Mouse (Mus musculus): ENCODE measurements around the gene Traf7. TPM values are rescaled to one million over a fixed set of nuclear protein-coding genes. Genes with fewer than 3 reads are reported as not detected.

The Traf7 gene
- polyA plus RNA-seq, 1 experiment from 2014 or later = 32.9 TPM

DNA sequence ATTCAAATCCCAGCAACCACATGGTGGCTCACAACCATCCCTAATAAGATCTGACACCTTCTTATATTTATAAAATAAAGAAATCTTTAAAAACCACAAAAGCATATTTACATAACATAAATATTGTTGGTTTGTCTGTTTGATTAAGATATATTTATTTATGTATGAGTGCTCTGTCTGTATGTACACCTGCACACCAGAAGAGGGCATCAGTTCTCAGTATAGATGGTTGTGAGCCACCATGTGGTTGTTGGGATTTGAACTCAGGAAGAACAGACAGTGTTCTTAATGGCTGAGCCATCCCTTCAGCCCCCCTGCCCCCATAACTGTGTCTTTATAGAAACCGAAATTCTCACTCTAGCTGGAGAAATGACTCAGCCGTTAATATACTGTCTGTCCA is 17.5 kb upstream of the Traf7 start:
- Histone ChIP-seq H3K4me1 (replicated peaks) (peaks cover 25% of the 10 kb centered on the region), H3K9ac (no peak overlapping the region), H3K36me3 (replicated peaks) (no peaks in the 10 kb centered on the region), H3K9me3 (replicated peaks) (no peaks in the 10 kb centered on the region), H3K4me2 (no peak overlapping the region), H3K27me3 (peaks cover 8% of the 10 kb centered on the region; the same call in 1 of the 2 replicates), H3K4me3 (replicated peaks) (no peak overlapping the region), H3K27ac (replicated peaks) (no peak overlapping the region)
- WGBS (ENCODE audit: insufficient replicate concordance) = 58% methylated on average over 2 of the region's 2 CpGs
- ATAC-seq (ENCODE audit: insufficient read depth) = no peak

DNA sequence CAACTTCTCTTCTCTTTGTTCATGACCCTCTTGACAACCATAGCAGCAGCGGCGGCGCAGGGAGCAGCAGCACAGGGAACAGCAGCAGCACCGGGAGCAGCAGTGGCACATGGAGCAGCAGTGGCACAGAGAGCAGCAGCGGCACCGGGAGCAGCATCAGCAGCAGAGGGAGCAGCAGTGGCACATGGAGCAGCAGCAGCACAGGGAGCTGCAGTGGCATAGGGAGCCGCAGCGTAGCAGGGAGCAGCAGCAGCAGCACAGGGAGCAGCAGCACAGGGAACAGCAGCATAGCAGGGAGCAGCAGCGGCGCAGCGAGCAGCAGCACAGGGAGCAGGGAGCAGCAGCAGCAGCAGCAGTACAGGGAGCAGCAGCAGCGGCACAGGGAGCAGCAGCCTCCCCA is 16.9 kb upstream of the Traf7 start:
- H3K9ac ChIP-seq = no peak overlapping the region
- 40% methylated on average over 12 of the region's 12 CpGs for WGBS (ENCODE audit: insufficient replicate concordance)

DNA sequence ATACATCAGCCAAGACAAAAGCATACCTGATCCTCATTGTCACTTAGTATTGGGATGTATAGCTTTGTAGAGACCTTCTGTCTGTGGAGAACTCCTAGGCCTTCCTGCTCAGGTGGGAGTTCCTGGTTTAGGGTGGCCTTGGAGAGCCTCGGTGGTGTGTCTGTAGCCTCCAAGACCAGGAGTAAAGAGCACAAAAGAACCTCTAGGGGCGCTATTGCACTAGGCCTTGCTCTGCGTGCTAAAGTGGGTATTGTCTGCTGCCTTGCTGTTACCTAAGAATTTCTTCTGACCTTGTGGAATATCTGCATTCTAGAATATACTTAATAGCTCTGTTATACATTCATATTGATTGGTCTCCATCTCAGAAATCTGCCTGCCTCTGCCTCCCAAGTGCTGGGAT is 12.6 kb upstream of the Traf7 start:
- H3K4me3 ChIP-seq (replicated peaks) = no peak overlapping the region
- H3K27me3 ChIP-seq = peaks cover 13% of the 10 kb centered on the region; the same call in 1 of the 2 replicates
- no peaks in the 10 kb centered on the region for H3K36me3 ChIP-seq (replicated peaks)
- peak; percentile 57; the same call in 1 of the 2 replicates for ATAC-seq (ENCODE audit: insufficient read depth)
- 6% methylated on average over 3 of the region's 3 CpGs for WGBS (ENCODE audit: insufficient replicate concordance)
- H3K4me1 ChIP-seq (replicated peaks) = 0 out of 2 replicates have a peak, but pooled peaks cover 5% of the 10 kb centered on the region
- no peak overlapping the region for H3K4me2 ChIP-seq
- H3K9ac ChIP-seq = no peak overlapping the region
- no peak overlapping the region for H3K27ac ChIP-seq (replicated peaks)
- no peaks in the 10 kb centered on the region for H3K9me3 ChIP-seq (replicated peaks)

More for the DNA sequence above, 16.9 kb upstream of the Traf7 start:
- H3K27ac ChIP-seq (replicated peaks) = no peak overlapping the region
- H3K4me2 ChIP-seq = no peak overlapping the region
- H3K36me3 ChIP-seq (replicated peaks) = no peaks in the 10 kb centered on the region
- no peaks in the 10 kb centered on the region for H3K9me3 ChIP-seq (replicated peaks)
- peaks cover 8% of the 10 kb centered on the region; the same call in 1 of the 2 replicates for H3K27me3 ChIP-seq
- peaks cover 22% of the 10 kb centered on the region for H3K4me1 ChIP-seq (replicated peaks)
- no peak for ATAC-seq (ENCODE audit: insufficient read depth)
- no peak overlapping the region for H3K4me3 ChIP-seq (replicated peaks)

DNA sequence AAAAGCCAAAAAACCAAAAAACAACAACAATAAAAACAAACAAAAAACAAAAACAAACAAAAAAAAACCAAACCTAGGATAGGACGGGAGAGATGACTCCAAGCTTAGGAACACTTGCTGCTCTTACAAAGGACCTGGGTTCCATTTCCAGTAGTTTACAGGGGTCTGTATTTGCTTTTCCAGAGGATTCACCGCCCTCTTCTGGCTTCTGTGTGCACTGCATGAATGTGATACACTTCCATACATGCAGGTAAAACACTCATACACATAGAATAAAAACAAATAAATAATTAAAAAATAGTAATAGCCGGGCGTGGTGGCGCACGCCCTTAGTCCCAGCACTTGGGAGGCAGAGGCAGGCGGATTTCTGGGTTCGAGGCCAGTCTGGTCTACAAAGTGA is 11.2 kb upstream of the Traf7 start:
- H3K4me3 ChIP-seq (replicated peaks) = no peak overlapping the region
- no peaks in the 10 kb centered on the region for H3K36me3 ChIP-seq (replicated peaks)
- no peak overlapping the region for H3K9ac ChIP-seq
- no peak overlapping the region for H3K27ac ChIP-seq (replicated peaks)
- no peak for ATAC-seq (ENCODE audit: insufficient read depth)
- 48% methylated on average over 8 of the region's 8 CpGs for WGBS (ENCODE audit: insufficient replicate concordance)
- H3K9me3 ChIP-seq (replicated peaks) = no peaks in the 10 kb centered on the region
- H3K4me1 ChIP-seq (replicated peaks) = peaks cover 6% of the 10 kb centered on the region
- H3K4me2 ChIP-seq = no peak overlapping the region
- peaks cover 5% of the 10 kb centered on the region; the same call in 1 of the 2 replicates for H3K27me3 ChIP-seq

DNA sequence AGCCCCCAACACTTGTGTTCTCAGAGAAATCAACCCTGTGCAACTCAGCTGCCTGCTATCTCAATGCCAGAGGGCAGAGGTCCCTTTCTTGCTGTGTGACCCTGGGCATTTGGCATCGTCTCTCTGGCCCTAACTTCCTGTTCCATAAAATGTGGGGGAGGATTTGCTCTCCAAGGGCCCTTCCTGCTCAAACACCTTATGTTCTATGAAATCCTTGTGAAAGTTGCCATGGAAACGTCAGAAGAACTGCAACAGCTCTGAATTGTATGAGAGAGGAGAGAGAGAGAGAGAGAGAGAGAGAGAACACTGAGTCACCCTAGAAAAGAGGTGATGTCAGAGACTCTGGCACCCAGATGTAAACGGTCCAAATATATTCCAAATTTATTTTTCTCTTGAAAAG is 9.8 kb upstream of the Traf7 start:
- ATAC-seq (ENCODE audit: insufficient read depth) = no peak
- Histone ChIP-seq H3K27me3 (peaks cover 5% of the 10 kb centered on the region; the same call in 1 of the 2 replicates), H3K27ac (replicated peaks) (no peak overlapping the region), H3K36me3 (replicated peaks) (no peaks in the 10 kb centered on the region), H3K9ac (no peak overlapping the region), H3K4me3 (replicated peaks) (no peak overlapping the region), H3K9me3 (replicated peaks) (no peaks in the 10 kb centered on the region), H3K4me2 (no peak overlapping the region), H3K4me1 (replicated peaks) (peaks cover 20% of the 10 kb centered on the region)
- 37% methylated on average over 3 of the region's 3 CpGs for WGBS (ENCODE audit: insufficient replicate concordance)

DNA sequence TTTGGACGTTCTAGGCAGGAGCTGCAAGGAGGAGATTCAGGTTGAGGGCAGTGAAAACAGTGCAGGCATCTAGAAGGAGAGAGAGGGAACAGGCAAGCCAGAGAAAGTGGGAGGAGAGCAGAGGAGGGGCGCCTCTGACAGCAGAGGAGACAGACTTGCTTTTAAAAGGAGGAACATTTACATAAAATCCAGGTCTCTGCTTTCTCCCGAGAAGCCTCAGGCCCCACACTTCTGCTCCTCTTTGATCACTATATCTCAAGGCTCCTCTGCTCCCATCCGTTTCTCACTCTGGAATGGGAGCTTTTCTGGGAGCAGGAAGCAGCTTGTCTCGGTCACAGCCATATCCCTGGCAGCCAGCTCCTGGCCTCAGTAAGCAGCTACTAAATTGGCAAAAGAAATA is 7.6 kb upstream of the Traf7 start:
- Histone ChIP-seq H3K4me3 (replicated peaks) (no peak overlapping the region), H3K4me1 (replicated peaks) (peaks cover 37% of the 10 kb centered on the region), H3K9ac (no peak overlapping the region), H3K27ac (replicated peaks) (no peak overlapping the region), H3K27me3 (peaks cover 5% of the 10 kb centered on the region; the same call in 1 of the 2 replicates), H3K4me2 (no peak overlapping the region), H3K9me3 (replicated peaks) (no peaks in the 10 kb centered on the region), H3K36me3 (replicated peaks) (peaks cover 7% of the 10 kb centered on the region; the same call in 1 of the 2 replicates)
- no peak for ATAC-seq (ENCODE audit: insufficient read depth)
- 55% methylated on average over 5 of the region's 5 CpGs for WGBS (ENCODE audit: insufficient replicate concordance)

DNA sequence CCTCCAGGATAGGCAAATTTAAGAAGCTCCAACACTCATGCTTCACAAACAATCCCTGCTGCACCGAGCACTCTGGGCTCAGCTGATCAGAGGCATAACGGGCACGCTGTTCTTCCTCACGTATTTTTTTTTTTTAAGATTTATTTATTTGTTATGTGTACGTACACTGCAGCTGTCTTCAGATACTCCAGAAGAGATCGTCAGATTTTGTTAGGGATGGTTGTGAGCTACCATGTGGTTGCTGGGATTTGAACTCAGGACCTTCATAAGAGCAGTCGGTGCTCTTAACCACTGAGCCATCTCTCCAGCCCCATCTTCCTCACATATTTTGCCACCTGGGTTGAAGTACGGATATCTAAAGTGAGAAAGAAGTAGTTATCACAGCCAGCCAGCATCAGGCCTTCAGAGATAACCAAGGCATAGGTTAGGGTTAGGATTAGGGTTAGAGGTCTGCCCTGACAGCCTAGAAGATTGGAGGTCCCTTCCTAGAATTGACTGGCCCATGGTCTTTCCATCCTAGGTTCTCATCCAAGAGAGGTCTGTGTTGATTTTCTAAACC is 6.5 kb upstream of the Traf7 start, which contains the start of gene Rab26:
Rab26 (minus strand) TSS at position 51 of the 559 bp plus-strand sequence.
- Histone ChIP-seq H3K4me1 (replicated peaks) (peaks cover 43% of the 10 kb centered on the region), H3K36me3 (replicated peaks) (peaks cover 18% of the 10 kb centered on the region; the same call in 1 of the 2 replicates), H3K4me2 (peak within 1 kb of the TSS; percentile 93), H3K9ac (peak within 1 kb of the TSS; percentile 50), H3K4me3 (replicated peaks) (peak within 1 kb of the TSS; percentile 59), H3K27me3 (peaks cover 5% of the 10 kb centered on the region; the same call in 1 of the 2 replicates), H3K9me3 (replicated peaks) (no peaks in the 10 kb centered on the region), H3K27ac (replicated peaks) (no peak within 1 kb of the TSS)
- no peak for ATAC-seq (ENCODE audit: insufficient read depth)
- 47% methylated on average over 8 of the region's 8 CpGs for WGBS (ENCODE audit: insufficient replicate concordance)

DNA sequence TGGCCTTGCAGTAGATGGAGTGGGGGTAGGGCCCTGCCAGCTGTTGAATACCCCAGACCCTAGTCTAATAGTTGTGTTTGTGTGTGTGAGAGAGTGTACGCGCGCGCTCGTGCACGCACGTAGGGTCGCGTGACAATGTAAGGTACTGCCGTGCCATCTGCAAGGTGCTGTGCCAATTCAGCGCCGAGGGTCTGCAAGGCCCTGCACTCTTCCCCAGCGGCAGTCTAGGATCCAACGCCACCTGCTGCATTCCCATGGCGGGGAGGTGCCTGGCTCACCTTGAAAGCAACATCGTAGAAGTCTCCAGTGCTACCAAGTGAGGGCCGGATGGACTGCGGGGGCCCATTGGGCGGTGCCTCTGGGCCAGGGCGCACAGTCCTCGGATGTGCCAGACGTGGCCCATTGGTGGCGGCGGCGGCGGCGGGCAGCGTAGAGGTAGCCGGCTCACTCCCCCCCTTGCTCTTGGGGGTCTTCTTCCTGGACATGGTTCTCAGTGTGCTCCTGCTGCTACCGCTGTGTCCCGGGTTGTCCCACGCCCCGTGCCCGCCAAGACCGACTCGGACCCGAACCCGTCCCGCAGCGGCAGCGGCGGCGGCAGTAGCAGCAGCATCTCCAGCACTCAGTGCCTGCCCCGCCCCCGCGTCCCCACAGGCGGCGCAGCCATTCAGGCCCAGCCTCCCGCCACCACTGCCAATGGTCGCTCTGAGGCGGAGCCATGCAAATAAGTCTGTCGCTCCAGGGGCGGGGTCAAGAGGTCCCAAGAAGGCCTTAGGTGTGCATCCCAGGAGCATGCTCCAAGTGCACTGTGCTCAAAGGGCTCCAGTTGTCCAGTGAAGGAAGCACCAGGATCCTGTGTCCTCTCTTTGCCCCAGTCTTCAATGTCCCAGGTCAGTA is 5.6 kb upstream of the Traf7 start:
- peak; percentile 87 for ATAC-seq (ENCODE audit: insufficient read depth)
- WGBS (ENCODE audit: insufficient replicate concordance) = 8% methylated on average over 53 of the region's 53 CpGs
- Histone ChIP-seq H3K9me3 (replicated peaks) (no peaks in the 10 kb centered on the region), H3K27ac (replicated peaks) (no peak overlapping the region), H3K4me2 (peak overlapping the region; percentile 93), H3K4me3 (replicated peaks) (peak overlapping the region; percentile 59), H3K4me1 (replicated peaks) (peaks cover 52% of the 10 kb centered on the region), H3K27me3 (peaks cover 5% of the 10 kb centered on the region; the same call in 1 of the 2 replicates), H3K36me3 (replicated peaks) (peaks cover 21% of the 10 kb centered on the region; the same call in 1 of the 2 replicates), H3K9ac (peak overlapping the region; percentile 50)

DNA sequence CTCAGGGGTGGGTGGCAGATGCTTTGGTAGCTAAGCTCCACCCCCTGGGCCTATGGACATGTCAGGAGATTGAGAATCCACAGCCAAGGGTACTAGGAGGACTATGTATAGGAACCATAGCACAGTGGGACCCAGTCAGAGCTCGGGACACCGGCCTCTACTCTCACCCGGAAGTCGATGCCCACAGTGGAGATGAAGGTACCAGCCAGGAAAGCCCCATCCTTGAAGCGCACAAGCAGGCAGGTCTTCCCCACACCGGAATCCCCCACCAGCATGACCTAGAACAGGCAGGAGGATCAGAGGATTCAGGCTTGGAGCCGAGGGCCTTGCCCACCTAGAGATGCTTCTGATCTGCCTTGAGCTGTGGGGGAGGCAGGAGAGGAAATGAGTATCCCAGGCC is 4.3 kb upstream of the Traf7 start:
- Histone ChIP-seq H3K27me3 (peaks cover 5% of the 10 kb centered on the region; the same call in 1 of the 2 replicates), H3K4me3 (replicated peaks) (no peak overlapping the region), H3K9ac (no peak overlapping the region), H3K27ac (replicated peaks) (no peak overlapping the region), H3K9me3 (replicated peaks) (no peaks in the 10 kb centered on the region), H3K4me2 (no peak overlapping the region), H3K36me3 (replicated peaks) (peaks cover 21% of the 10 kb centered on the region; the same call in 1 of the 2 replicates), H3K4me1 (replicated peaks) (peaks cover 55% of the 10 kb centered on the region)
- 72% methylated on average over 7 of the region's 7 CpGs for WGBS (ENCODE audit: insufficient replicate concordance)
- no peak for ATAC-seq (ENCODE audit: insufficient read depth)

DNA sequence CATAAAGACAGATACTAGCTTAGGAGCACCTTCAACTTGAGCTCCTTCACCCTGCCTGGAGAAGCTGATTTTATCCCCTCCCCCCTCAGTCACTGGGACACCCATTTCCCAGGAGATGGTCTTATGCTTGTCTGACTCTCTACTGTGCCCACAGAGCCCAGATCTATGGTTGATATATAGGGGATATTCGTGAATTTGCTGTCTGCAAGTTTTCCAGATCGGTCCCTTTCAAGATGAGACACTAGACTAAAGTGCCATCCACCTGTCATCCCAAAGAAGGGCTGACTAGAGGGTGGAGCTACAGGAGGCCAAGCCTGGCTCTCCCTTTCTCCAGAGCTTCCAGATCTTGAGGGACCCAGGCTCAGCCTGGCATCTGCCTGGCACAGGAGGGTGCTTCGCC is 3.3 kb upstream of the Traf7 start:
- 34% methylated on average over 3 of the region's 3 CpGs for WGBS (ENCODE audit: insufficient replicate concordance)
- H3K4me2 ChIP-seq = no peak overlapping the region
- H3K9me3 ChIP-seq (replicated peaks) = no peaks in the 10 kb centered on the region

More for the DNA sequence above, 3.3 kb upstream of the Traf7 start:
- ATAC-seq (ENCODE audit: insufficient read depth) = no peak
- Histone ChIP-seq H3K36me3 (replicated peaks) (peaks cover 21% of the 10 kb centered on the region; the same call in 1 of the 2 replicates), H3K27ac (replicated peaks) (peak overlapping the region; percentile 58; the same call in 1 of the 2 replicates), H3K9ac (no peak overlapping the region), H3K27me3 (no peaks in the 10 kb centered on the region), H3K4me1 (replicated peaks) (peaks cover 65% of the 10 kb centered on the region), H3K4me3 (replicated peaks) (no peak overlapping the region)

Data from liver, embryonic 15.5 days (tissue).